In the genomic region with DNA sequence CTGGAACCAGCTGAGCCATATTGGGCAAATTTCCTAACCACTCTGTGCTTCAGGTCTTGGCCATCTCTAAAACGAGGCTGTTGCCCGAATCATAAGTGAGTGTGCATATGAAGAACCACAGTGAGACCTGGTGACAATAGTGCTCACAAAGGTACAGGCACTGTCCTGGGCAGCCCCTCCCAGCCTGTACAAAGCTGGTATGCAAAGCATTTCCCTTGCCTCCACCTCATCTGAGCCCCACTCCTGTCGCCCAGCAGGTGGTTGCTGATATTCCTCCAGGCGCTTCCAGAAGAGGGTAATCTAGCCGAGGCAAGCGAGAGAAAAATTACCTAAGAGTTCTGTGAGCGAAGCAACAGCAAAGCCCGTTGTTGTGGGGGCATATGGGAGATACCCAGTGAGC, we compare ENCODE assay signal across 10 mouse cellular contexts. TPM values are rescaled to one million over a fixed set of nuclear protein-coding genes. Genes with fewer than 3 reads are reported as not detected.
A peak's percentile ranks its signal among the peaks of the same experiment; 100 is the strongest.
DNase-seq lines count a peak whose midpoint lies in the region; ATAC-seq and TF ChIP-seq lines count a peak whose summit lies in the region.
"Had no signal": no experiment of that assay in that cellular context is flagged by ENCODE, and none has a peak within 500 bp of the region (broad histone marks: within the 10 kb centered on the region; RNA-seq: fewer than 3 reads in every experiment).

No protein-coding gene starts in this region.

- peak overlapping the region; percentile 24; the same call in 1 of the 2 replicates for H3K4me2 ChIP-seq in embryonic facial prominence, embryonic 14.5 days (ENCODE audit: low read depth, low read length)
- H3K4me2 ChIP-seq in liver, embryonic 14.5 days (ENCODE audit: low read depth) = peak overlapping the region; percentile 23; the same call in 1 of the 2 replicates
- H3K4me2 ChIP-seq: midbrain, embryonic 12.5 days had no signal

- H3K27ac ChIP-seq in kidney, adult 2 months (ENCODE audit: insufficient read depth, low read depth, low read length) = peak overlapping the region; percentile 84
- no peak overlapping the region for H3K27ac ChIP-seq in embryonic facial prominence, embryonic 14.5 days (replicated peaks; ENCODE audit: low read depth, low read length)
- no peak overlapping the region for H3K27ac ChIP-seq in liver, embryonic 14.5 days
- H3K27ac ChIP-seq: midbrain, embryonic 12.5 days had no signal

- H3K9ac ChIP-seq in embryonic facial prominence, embryonic 14.5 days (ENCODE audit: low read depth, low read length) = no peak overlapping the region; the same call in 1 of the 2 replicates
- no peak overlapping the region for H3K9ac ChIP-seq in liver, embryonic 14.5 days (replicated peaks)
- H3K9ac ChIP-seq: midbrain, embryonic 12.5 days had no signal

- H3K36me3 ChIP-seq in kidney, adult 2 months (ENCODE audit: control insufficient read depth, insufficient read depth, low read length) = no peaks in the 10 kb centered on the region
- no peaks in the 10 kb centered on the region for H3K36me3 ChIP-seq in embryonic facial prominence, embryonic 14.5 days (ENCODE audit: control insufficient read depth, insufficient read depth, low read length)
- H3K36me3 ChIP-seq in liver, embryonic 14.5 days (replicated peaks; ENCODE audit: control insufficient read depth, insufficient read depth, low read depth) = no peaks in the 10 kb centered on the region
- H3K36me3 ChIP-seq: midbrain, embryonic 12.5 days had no signal

- H3K9me3 ChIP-seq in embryonic facial prominence, embryonic 14.5 days (ENCODE audit: control insufficient read depth, low read length) = no peaks in the 10 kb centered on the region
- H3K9me3 ChIP-seq in liver, embryonic 14.5 days (ENCODE audit: control insufficient read depth, low read length) = no peaks in the 10 kb centered on the region
- H3K9me3 ChIP-seq: midbrain, embryonic 12.5 days had no signal

- H3K27me3 ChIP-seq in kidney, adult 2 months (replicated peaks; ENCODE audit: control insufficient read depth, insufficient read depth, low read length) = no peaks in the 10 kb centered on the region
- no peaks in the 10 kb centered on the region for H3K27me3 ChIP-seq in embryonic facial prominence, embryonic 14.5 days (replicated peaks; ENCODE audit: control insufficient read depth, insufficient read depth, low read length)
- H3K27me3 ChIP-seq in liver, embryonic 14.5 days (ENCODE audit: control insufficient read depth, insufficient read depth, low read length) = no peaks in the 10 kb centered on the region; the same call in 1 of the 2 replicates

- H3K4me1 ChIP-seq in kidney, adult 2 months (ENCODE audit: control insufficient read depth, insufficient read depth, low read length) = peaks cover 5% of the 10 kb centered on the region; the same call in 1 of the 2 replicates
- H3K4me1 ChIP-seq in embryonic facial prominence, embryonic 14.5 days (ENCODE audit: control insufficient read depth, insufficient read depth, low read length) = peaks cover 8% of the 10 kb centered on the region
- H3K4me1 ChIP-seq in liver, embryonic 14.5 days (replicated peaks; ENCODE audit: control insufficient read depth in 2 of 2, insufficient read depth in 2 of 2, low read length in 1 of 2) = peaks cover 28 to 42% of the 10 kb centered on the region in 2 experiments
- H3K4me1 ChIP-seq: midbrain, embryonic 12.5 days had no signal

- no peak for TF ChIP-seq POLR2A in kidney, adult 2 months (IDR thresholded peaks at IDR 0.05; ENCODE audit: low read depth, low read length)

- peak; percentile 55 for TF ChIP-seq EP300 in liver, embryonic 14.5 days (IDR thresholded peaks at IDR 0.05; ENCODE audit: low read depth)

- peak; percentile 28 for DNase-seq in kidney, adult 2 months
- DNase-seq in kidney, adult 8-10 months = no peak
- peak; percentile 90 for DNase-seq in R1 (ENCODE audit: low read depth, low spot score)
- no peak for DNase-seq in embryonic facial prominence, embryonic 14.5 days (ENCODE audit: low spot score)
- peak in 1 of 3 experiments; percentile 28 for DNase-seq in liver, embryonic 14.5 days (ENCODE audit: low read depth in 3 of 3, low spot score in 3 of 3)
- no peak for DNase-seq in frontal cortex, postnatal 25 days (ENCODE audit: low spot score in 2 of 2)
- no peak for DNase-seq in left cerebral cortex, postnatal 14 days (ENCODE audit: low spot score in 2 of 2)
- no peak for DNase-seq in cerebellum, adult 11 months
- DNase-seq: thymus, postnatal 4 days had no signal

- 50% methylated on average over 8 of the region's 8 CpGs for WGBS in kidney, adult 2 months
- 26% methylated on average over 8 of the region's 8 CpGs for WGBS in embryonic facial prominence, embryonic 14.5 days
- WGBS in liver, embryonic 14.5 days (ENCODE audit: insufficient replicate concordance) = 21% methylated on average over 8 of the region's 8 CpGs

- peak; percentile 63; the same call in 1 of the 2 replicates for ATAC-seq in embryonic facial prominence, embryonic 14.5 days (ENCODE audit: low read depth)
- ATAC-seq in liver, embryonic 14.5 days (ENCODE audit: insufficient read depth) = peak; percentile 45

- TF ChIP-seq CTCF in kidney, adult 2 months (conservative IDR thresholded peaks at IDR 0.05; ENCODE audit: insufficient read depth, insufficient read length, low read depth, low read length) = no peak
- TF ChIP-seq CTCF in liver, embryonic 14.5 days (IDR thresholded peaks at IDR 0.05; ENCODE audit: low read depth) = 0 out of 2 replicates have a peak, but pooled peaks have one; percentile 3

- intact Hi-C loops in left cerebral cortex, postnatal 14 days (cut with DNase I) = no loop called here

- H3K4me3 ChIP-seq in kidney, adult 2 months (ENCODE audit: insufficient read depth, low read depth, low read length) = no peak overlapping the region
- no peak overlapping the region for H3K4me3 ChIP-seq in embryonic facial prominence, embryonic 14.5 days (ENCODE audit: low read depth, low read length)
- H3K4me3 ChIP-seq in liver, embryonic 14.5 days (ENCODE audit: insufficient read depth in 1 of 2, low read depth in 2 of 2, low read length in 2 of 2) = no peak overlapping the region
- H3K4me3 ChIP-seq: midbrain, embryonic 12.5 days had no signal

RNA-seq across cellular contexts. Expression of a gene that starts 21.7 kb away (rescaled TPM):
- polyA plus RNA-seq in kidney, adult 2 months (2012; rRNA removed) = 109 and 111 TPM in 2 replicates
- 145 and 151 TPM in 2 replicates for polyA plus RNA-seq in embryonic facial prominence, embryonic 14.5 days (2014; fragmentation: Nextera tagmentation; extraction: Ambion mirVana)
- polyA plus RNA-seq in liver, embryonic 14.5 days (2012; rRNA removed) = 19.4 and 23.5 TPM in 2 replicates
- polyA plus RNA-seq in liver, embryonic 14.5 days (2014; fragmentation: Nextera tagmentation; extraction: Ambion mirVana) = 22.7 and 28.5 TPM in 2 replicates
- 10 to 100 TPM; 36.3 to 39.5 TPM for total RNA-seq in left cerebral cortex, postnatal 14 days (2021)

Comparison
In these comparisons a context has a peak if more than half of its experiments do, and no peak if none do; other contexts are left out.
1. DNase-seq: peak in kidney, adult 2 months (single experiment) and R1 (single experiment); none in kidney, adult 8-10 months (0 of 2), embryonic facial prominence, embryonic 14.5 days (single experiment), frontal cortex, postnatal 25 days (0 of 2), left cerebral cortex, postnatal 14 days (0 of 2) and cerebellum, adult 11 months (single experiment).